Mouse (Mus musculus): Measurements from ENCODE around the gene Fhad1.
"Not testable (repeated sequence)": the region's sequence is repeated elsewhere in the genome, so short reads cannot be mapped to it uniquely, and the experiment has no call there.

Gene Fhad1

GRCm38 (mm10) chr4:142039662-142040353 lies 24.9 kb upstream of the Fhad1 start:
- no peak for DNase-seq

GRCm38 (mm10) chr4:142037897-142038296 lies 23.0 kb upstream of the Fhad1 start:
- peak; percentile 50 for DNase-seq

GRCm38 (mm10) chr4:142028533-142028932 lies 13.7 kb upstream of the Fhad1 start:
- DNase-seq: no peak

- no peak for DNase-seq
Measured at GRCm38 (mm10) chr4:142026965-142027364, 12.1 kb upstream of the Fhad1 start.

- no peak for DNase-seq
Measured at GRCm38 (mm10) chr4:142024536-142024935, 9.7 kb upstream of the Fhad1 start.

GRCm38 (mm10) chr4:142023166-142023565 lies 8.3 kb upstream of the Fhad1 start:
- DNase-seq: no peak

- no peak for DNase-seq
Measured at GRCm38 (mm10) chr4:142017686-142018085, 2.8 kb upstream of the Fhad1 start.

- no peak for DNase-seq
Measured at GRCm38 (mm10) chr4:142011236-142011635, 3.6 kb downstream of the Fhad1 start.

- DNase-seq: no peak
Measured at GRCm38 (mm10) chr4:142010441-142010840, 4.4 kb downstream of the Fhad1 start.

- DNase-seq: no peak
Measured at GRCm38 (mm10) chr4:142008206-142008605, 6.7 kb downstream of the Fhad1 start.

GRCm38 (mm10) chr4:142000581-142000980 lies 14.3 kb downstream of the Fhad1 start:
- no peak for DNase-seq

GRCm38 (mm10) chr4:141999494-142000074 lies 15.3 kb downstream of the Fhad1 start:
- no peak for DNase-seq

- peak; percentile 66 for DNase-seq
Measured at GRCm38 (mm10) chr4:141998282-141998821, 16.5 kb downstream of the Fhad1 start.

GRCm38 (mm10) chr4:141996880-141997279 lies 18.0 kb downstream of the Fhad1 start:
- no peak for DNase-seq

- DNase-seq: no peak
Measured at GRCm38 (mm10) chr4:141996086-141996485, 18.8 kb downstream of the Fhad1 start.

- DNase-seq: not testable (repeated sequence)
Measured at GRCm38 (mm10) chr4:141994062-141994471, 20.8 kb downstream of the Fhad1 start.

GRCm38 (mm10) chr4:141993347-141994061 lies 21.4 kb downstream of the Fhad1 start:
- no peak for DNase-seq

GRCm38 (mm10) chr4:141992530-141993204 lies 22.2 kb downstream of the Fhad1 start:
- no peak for DNase-seq

GRCm38 (mm10) chr4:141988178-141988577 lies 26.7 kb downstream of the Fhad1 start:
- no peak for DNase-seq

GRCm38 (mm10) chr4:141983689-141984088 lies 31.2 kb downstream of the Fhad1 start:
- no peak for DNase-seq

- DNase-seq: no peak
Measured at GRCm38 (mm10) chr4:141981475-141981874, 33.4 kb downstream of the Fhad1 start.

- no peak for DNase-seq
Measured at GRCm38 (mm10) chr4:141978582-141978981, 36.3 kb downstream of the Fhad1 start.

- no peak for DNase-seq
Measured at GRCm38 (mm10) chr4:141977346-141977745, 37.5 kb downstream of the Fhad1 start.

Data from embryo, embryonic 11 days (tissue).